Mouse (Mus musculus): ENCODE measurements at regions not wholly inside any gene's neighbourhood (a gene's known extent, or its start where the extent isn't known, plus 50 kb on each side); places are given as distances from the start of the nearest gene placed in this dataset.
"Not testable (repeated sequence)": the region's sequence is repeated elsewhere in the genome, so short reads cannot be mapped to it uniquely, and the experiment has no call there.

DNA sequence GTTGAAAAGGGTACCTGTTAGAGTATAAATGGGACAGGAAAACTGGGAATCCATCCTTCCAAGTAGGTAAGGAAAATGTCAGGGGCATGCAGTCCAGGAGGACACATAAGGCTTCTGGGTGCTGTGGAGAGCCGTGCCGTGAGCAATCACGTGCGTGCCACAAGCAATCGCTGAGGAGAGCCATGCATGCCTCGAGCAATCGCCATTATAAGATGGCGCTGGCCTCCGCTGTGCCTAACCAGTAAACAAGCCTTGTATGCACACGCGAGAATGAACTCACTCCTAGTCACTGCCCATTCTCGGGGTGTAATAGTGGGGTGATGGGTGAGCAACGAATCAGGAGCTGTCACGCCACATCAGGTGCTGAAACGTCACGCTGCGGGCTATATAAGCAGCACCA lies 210.0 kb downstream of the Rchy1 start:
- not testable (repeated sequence) for ATAC-seq (ENCODE audit: low TSS enrichment)

DNA sequence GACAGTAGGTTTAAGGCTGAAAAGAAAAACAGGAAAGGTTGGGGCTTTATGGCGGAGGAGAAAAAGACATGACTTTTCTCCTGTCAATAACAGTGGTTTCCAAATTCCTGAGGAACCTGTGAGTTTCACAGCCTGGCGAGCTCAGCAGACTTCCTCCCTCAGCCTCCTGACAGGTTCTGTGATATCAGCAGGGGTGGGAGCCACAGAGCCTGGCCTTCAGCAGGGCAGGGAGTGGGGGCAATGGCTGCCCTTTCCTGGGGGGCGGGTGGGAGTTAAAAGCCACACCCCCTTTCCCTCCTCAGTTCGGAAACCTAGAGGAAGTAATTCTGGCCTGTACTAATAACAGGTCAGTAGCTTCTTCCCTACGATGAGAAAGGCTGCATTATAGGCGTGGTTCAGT lies 211.7 kb downstream of the Rchy1 start:
- ATAC-seq (ENCODE audit: low TSS enrichment) = no peak

DNA sequence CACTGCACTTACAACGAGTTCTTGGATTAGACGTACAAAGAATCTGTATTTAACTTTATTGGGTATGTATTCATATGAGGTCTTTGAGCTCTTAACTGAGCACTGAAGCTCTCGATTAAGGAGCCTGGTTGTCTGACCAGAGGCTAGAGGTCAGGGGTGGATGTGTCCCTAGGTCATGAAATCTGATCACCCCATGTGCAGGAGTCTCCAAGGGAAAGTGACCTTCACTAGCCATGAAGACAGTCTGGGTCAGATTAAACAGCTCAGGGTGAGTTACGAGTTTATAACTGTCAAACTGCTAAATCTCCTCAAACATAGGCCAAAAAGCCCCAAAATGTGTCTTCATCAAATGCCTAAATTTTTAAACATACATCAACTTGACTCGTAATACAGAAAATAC lies 216.8 kb downstream of the Rchy1 start:
- no peak for ATAC-seq (ENCODE audit: low TSS enrichment)

DNA sequence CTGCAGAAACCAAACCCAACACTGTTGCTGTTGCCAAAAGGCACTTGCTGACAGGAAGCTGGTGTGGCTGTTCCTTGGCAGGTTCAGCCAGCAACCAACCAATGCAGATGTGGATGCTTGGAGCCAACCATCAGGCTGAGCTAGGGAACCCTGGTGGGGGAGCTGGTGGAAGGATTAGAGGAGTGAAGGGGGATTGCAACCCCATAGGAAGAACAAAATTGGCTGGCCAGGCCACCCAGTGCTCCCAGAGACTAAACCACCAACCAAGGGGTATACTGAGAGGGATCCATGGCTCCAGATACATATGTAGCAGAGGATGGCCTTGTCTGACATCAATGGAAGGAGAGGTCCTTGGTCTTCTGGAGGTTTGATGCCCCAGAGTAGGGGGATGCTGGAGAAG lies 218.5 kb downstream of the Rchy1 start:
- no peak for ATAC-seq (ENCODE audit: low TSS enrichment)

DNA sequence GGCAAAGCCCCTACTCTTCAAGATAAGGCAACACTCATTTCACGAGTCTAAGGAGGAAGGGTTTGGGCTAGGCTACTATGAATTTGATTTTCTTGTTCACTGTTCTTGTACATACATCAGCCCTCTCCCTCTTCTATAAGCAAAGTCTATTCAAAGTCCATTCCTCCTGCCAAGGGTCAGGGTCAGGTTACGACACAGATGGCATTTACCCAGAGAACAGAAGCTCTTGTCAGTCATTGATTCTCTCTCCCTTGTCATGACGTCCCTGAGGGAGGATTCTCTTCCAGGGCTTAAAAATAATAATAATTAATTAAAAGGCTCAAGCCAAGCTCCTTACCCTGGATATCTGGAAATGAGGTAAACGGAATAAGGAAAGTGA lies 222.7 kb downstream of the Rchy1 start:
- ATAC-seq (ENCODE audit: low TSS enrichment) = no peak

DNA sequence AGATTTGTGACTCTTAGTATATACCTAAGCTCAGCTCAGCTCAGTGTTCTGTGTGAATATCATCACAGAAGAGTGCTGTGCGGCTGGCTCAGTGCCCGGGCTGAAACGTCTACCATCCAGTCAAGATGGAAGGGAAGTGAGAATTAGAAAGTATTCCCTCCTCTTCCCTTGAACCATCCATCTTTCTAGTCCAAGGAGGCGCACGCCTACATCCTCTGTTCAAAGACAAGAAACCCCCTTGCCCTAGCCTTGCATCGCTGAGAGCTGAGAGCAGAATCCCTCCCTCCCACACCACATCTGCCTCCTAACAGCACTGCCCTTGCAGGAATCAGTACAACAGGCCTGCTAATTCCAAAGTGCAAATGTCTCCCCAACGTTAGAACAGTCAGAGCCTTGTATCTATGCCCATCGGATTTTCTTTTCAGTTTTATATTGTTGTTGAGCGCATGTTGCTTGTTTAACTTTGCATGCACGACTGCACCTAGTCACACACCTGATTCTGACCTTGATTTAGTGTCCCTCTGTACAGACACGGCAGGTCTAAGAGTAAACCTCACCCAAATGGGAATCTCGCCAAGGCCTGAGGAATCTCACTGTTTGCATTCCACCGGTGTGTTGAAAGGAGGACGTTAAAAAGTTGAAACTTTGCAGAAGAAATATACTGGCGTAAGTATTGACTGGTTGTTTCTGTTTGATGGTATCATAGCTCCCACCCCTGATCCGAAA lies 222.2 kb downstream of the Parm1 start:
- ATAC-seq (ENCODE audit: low TSS enrichment) = peak; percentile 90

DNA sequence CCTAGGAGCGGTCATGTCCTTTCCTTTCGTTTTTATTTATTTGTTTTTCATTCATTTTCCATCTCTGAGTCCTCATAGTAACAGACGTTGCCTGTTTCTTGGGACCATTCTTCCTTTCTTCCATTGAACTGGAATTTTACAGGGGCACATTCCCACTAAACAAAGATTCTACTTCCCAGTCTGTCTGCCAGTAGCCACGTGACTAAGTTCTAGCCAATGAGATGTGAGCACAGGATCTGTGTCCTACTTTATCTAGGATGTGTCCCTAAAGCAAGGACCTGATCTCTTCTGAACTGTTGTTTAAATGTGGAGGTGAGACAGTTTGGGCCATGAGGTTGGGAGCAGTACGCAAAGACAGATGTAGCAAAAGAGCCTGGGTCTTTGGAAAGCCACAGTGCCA lies 214.6 kb downstream of the Parm1 start:
- ATAC-seq (ENCODE audit: low TSS enrichment) = peak; percentile 34; the same call in 1 of the 2 replicates

DNA sequence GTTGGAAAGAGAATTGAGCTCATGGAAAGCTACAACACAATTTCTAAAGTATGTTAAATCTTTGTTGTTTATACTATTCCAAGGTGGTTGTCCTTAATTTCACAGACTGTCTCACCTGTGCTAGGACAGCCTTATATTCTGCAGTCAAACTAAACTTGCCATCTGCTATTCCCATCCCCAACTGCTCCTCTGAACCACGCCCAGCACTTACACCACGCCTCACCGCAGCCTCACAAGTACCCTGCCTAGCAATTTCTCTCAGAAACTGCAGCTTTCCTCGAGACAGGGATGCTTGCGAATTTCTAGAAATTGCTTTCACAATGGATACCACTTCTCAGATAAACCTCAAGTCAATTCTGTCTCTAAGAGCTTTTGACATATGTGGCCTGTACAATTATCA lies 213.7 kb downstream of the Parm1 start:
- ATAC-seq (ENCODE audit: low TSS enrichment) = no peak

DNA sequence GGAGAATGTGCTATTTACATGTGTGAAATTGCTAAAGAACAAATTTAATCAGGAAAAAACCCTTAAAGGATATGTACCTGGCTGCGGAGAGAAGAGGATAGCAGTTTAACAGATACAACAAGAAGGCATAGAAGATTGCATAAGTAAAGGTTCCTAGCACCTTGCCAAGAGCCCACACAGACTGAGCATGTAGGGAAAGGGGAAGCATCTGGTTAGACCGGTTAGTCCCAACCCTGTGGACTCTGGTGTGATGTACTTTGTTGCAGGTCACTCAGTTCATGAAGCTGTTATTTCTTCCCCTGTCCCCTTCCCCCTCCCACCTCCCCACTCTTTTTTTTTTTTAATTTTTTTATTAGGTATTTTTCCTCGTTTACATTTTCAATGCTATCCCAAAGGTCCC lies 212.5 kb downstream of the Parm1 start:
- 0 out of 2 replicates have a peak, but pooled peaks have one; percentile 41 for ATAC-seq (ENCODE audit: low TSS enrichment)

DNA sequence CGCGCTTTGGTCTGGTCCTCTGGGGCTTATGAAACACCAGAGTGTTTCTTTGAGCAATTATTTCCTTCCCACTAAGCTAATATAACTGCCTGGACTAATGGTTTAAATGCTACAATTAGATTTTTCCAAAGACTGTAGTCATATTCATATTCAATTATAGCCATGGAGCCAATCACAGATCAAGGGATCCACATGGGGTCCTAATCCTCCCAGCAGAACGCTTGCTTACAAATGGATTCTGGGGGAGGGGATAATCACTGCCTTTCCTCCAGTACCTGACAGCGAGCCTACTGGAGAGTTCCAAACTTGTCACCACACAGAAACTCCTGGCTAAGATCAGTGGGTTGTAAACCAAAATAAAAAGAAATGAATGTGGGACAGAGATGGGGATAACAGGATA lies 212.0 kb downstream of the Parm1 start:
- ATAC-seq (ENCODE audit: low TSS enrichment) = no peak

DNA sequence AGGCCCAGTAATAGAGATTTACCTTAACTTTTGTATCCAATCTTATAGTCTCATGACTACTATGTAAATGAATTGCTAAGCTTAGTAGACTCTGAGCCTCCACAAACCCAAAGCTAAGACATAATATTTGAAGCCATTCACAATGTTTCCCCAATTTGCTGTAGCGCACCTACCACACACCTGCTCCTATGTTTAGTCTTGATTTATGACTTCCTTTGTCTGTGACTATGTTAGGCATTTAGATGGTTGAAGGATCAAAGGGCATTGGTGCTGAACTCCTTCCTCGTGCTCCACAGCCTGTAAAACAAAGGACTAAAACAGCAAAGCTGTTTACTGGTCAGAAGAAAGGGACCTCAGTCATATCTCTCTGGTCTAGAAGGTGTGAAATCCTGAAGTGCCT lies 210.0 kb downstream of the Parm1 start:
- no peak for ATAC-seq (ENCODE audit: low TSS enrichment)

DNA sequence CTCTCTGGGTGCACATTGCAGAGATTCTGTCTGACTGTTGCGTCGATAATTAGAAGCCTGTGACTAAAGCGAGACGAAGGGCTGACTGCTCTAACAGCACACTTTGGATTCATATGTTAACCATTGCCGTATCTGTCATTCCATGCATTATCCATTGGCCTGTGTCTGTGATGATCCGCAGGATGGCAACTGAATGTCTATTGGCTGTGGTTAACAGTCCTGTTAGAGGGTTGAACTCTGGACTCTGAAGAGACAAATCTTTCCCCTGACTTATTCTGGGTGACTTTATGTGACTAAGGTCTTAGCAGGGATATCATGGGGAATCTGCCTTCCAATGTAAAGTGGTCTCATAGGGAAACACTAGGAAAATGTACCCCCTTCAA lies 208.7 kb downstream of the Parm1 start:
- no peak for ATAC-seq (ENCODE audit: low TSS enrichment)

DNA sequence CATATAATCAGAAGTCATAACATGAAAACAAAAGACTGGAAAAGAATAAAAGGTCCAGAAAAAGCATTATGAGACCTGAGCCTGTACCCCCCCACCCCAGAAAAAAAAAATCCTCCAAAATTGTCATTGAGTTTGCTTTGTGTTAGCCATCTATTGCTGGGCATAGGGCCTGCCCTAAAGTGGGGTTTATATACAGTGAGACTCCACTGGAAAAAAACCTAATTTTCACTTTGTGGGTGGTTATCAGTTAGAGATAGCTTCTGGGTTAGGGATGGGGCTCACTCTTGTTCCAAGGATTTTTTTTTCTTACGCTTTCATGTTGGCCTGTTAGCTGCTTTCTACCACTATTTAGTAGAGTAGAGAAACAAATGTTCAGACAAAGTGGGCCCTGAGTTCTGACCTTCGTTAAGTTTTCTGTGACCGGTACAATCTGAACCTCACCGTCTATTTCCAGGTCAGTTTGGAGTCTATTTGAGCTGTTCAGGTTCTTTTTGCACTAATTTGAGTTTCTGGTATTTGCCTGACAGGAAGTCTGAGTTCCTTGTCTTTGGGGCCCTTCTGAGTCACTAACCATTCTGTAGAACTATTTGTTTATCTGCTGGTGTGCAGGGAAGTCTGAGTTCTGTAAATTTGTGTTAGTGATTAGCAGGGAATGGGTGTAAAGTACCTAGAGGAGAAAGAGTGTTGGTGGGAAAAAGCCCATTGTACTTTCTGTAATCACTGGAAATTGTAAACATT lies 208.1 kb downstream of the Parm1 start:
- ATAC-seq (ENCODE audit: low TSS enrichment) = no peak

DNA sequence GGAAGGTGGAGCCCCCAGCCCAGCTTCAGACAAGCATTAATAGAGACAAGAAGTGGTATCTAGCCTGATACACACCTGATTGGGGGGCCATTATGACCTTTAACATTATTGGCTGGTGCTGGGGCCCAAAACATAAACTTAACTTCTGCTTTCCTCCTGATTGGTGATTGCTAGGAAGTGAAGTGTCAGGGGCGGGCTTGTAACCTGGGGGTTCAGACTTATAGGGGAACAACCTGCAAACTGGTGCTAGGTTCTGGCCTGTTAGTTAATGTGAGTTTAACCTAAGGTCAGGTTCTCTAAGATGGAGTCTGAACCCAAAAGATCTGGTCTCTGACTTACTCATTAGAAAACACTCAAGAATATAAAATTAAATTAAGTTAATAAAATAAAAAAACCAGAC lies 207.5 kb downstream of the Parm1 start:
- ATAC-seq (ENCODE audit: low TSS enrichment) = no peak

DNA sequence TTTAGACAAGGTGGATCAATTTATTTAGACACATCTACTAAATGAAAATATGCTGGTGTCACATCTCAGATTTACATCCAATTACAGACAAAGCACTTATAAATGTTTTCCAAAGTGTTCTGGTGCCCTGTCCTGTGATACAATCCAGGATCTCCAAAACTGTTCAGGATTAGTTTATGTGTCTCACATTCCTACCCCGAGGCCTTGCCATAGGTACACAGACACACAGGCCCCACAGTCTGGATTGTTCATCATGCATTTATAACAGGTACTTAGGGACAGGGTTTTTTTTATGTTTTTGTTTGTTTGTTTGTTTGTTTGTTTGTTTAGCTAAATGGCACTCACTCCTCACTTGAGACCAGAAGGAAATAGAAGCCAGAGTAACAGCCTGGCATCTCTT lies 206.0 kb downstream of the Parm1 start:
- ATAC-seq (ENCODE audit: low TSS enrichment) = no peak

DNA sequence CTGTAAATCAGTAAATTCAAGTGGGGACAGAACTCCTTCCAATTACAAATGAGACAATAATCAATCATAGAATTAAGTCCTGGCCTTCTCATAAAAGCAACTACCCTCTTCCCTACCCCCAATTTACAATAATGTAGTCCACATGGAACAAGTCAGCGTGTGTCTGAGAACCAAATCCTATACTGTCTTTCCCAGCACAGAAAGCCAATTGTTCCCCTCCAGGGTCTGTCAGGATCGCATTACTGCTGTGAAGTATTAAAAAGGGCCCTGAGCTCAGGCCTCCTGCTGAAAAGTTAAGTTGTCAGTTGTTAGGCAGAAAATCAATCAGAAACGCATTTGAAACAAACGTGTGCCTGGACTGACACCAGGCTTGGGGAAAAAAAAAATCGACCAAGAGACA lies 205.6 kb downstream of the Parm1 start:
- ATAC-seq (ENCODE audit: low TSS enrichment) = no peak

DNA sequence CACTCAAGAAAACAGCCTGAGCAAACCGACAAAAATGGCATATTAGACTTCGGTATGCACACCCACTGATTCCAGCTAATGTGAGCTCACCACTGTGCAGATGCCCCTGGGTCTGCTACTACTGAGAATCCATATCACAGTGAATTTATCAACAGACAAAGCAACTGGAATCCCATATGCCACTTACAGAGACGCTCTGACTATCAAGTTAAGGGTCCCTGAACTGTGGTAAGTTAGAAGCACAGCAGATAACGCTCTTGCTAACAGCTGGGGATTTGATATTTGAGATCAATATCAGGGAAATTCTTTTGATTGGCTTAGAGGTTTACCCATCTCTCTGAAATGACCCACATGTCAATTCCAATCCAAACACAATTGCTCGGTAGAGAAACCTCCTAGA lies 205.0 kb downstream of the Parm1 start:
- ATAC-seq (ENCODE audit: low TSS enrichment) = no peak

DNA sequence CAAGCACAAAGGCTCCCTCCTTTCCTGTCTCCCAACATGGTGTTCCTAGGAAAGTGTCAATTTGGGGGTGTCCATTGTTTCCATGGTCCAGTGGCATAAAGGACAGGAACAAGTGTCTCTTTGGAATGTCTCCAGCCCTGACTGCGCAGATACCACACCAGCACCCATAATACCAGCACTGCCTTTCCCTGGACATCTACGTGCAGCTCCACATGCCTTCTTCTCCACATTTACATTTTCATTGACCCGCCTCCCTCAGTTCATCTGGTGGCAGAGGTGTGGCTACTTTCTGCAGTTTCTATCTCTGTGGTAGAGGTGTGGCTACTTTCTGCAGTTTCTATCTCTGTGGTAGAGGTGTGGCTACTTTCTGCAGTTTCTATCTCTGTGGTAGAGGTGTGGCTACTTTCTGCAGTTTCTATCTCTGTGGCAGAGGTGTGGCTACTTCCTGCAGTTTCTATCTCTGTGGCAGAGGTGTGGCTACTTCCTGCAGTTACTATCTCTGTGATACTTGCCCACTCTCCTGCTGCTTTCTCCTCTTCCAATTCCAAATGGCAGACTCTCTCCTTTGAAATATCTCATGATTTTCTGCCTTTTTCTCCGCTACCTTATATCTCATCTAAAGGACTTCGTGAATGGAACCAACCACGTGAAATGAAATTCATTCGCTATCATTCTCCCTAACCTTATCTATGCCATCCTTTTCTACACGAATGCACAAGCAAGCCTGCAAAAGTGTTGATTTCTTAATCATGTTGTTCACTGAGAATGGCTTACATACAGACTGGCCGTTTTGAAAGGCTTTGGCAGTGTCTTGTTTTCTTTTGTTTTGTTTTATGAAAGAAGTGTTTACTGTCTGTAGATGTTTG lies 204.0 kb downstream of the Parm1 start:
- no peak for ATAC-seq (ENCODE audit: low TSS enrichment)

DNA sequence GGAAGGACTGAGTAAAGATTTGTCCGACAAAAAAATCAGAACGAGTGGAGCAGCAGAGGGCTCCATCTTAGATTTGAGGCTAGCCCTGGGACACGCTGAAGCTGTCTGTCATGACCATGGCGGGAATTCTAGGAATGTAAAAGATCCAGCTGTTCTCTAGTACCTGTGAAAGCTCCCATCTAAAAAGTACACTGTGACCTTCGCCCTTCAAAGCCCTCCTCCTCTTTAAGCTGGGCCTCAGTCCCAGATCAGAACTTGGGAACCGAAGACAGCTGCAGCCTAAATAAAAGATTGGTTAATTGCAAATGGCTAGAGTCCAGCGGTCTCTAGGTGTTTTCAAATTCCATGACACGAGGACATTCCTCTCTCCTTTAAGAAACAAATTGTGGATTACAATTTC lies 195.6 kb downstream of the Parm1 start:
- ATAC-seq (ENCODE audit: low TSS enrichment) = no peak

DNA sequence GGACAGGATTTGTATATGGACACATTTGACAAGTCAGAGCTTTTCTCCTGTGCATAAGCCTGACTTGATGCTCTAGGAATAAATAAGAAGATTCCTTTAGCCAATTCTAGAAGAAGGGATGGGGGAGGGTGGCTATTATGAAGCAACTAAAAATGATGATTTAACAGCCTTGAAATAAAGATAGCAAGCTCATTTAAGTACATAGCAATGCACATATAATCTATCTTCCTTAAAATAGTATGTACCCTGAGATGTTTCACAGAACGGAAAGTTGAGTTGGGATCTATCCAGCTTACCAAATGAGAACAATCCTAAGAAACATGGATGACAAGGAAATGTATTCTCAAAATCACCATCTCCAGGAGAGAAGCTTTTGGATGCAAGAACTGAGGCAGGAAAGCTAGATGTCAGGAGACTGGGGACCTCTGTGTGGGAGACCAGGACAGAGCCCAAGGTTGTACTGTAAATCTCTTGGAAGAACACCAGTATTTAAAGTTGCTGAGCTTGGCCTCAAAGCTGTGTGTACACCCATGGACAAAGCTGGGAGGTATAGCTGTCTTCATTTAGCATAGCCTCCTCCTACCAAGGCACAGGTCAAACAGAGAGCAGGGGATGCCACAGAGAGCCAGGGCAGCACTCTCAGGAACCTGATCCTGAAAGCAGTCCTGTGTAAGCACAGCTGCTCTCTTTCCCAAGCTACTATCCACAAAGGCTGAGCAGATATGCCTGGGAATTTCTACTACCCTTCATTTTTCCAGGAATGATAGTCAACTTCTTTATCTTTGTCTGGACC lies 192.3 kb downstream of the Parm1 start:
- ATAC-seq (ENCODE audit: low TSS enrichment) = peak; percentile 85

DNA sequence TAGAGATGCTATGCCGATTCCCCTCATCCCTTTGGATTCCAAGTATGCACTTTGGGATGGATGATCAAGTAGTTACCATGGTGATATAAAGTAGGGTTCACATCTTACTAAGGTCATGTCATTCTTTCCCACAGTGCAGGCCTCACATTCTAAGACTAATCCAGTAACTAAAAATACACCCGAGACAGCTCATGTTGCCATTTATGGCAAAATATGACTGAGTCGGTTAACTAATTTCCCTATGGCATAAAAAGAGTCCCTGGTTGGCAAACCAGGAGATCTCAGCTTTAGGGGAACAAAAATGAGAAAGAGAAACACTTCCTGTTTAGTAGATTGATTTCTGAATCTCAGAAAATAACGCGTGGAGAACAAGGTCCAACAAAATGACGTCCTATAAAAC lies 190.7 kb downstream of the Parm1 start:
- no peak for ATAC-seq (ENCODE audit: low TSS enrichment)

DNA sequence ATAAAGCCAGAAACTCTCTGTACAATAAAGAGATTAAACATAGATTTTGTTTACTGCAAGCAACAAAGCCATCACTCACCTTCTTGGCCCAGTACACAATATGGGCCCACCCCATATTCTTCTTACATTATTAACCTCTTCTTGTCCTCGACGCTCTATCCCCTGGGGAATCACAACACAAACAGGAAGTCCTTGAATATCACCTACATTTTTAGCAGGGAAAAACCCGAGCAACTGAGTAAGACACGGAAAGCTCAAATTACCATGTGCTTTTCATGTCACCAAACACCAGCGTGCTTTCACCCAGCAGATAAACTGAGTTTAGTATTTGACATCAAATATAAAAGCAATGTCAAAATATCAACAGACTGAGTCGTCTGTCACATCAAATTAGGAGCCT lies 179.7 kb downstream of the Parm1 start:
- ATAC-seq (ENCODE audit: low TSS enrichment) = no peak

Data from frontal cortex, adult (tissue).